Mouse (Mus musculus): ENCODE measurements around the gene Cyp2c55. TPM values are rescaled to one million over a fixed set of nuclear protein-coding genes. Genes with fewer than 3 reads are reported as not detected.

Cyp2c55 gene
- polyA plus RNA-seq, 1 experiment from 2014 or later = not detected

DNA sequence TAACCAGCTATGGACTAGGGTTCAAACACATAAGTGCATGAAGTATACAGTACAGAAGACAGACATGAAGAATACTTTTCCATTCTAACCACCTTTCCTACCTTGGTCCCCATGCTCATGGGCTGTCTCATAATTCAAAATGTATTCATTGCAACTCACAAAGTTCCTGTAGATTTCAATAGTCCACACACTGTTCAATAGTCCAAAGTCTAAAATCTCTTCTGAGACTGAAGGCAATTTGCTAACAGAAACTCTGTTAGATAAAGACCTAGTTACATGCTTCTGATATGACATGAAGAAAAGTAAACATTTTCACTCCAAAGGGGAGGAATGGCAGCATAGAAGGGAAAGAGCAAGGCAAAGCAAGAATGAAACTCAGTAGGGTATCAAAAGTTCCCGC lies 51.1 kb downstream of the Cyp2c55 start:
- ATAC-seq (ENCODE audit: insufficient number of reproducible peaks, insufficient read depth, low FRiP score, low read depth) = no peak
- no peaks in the 10 kb centered on the region for H3K4me1 ChIP-seq (ENCODE audit: control insufficient read depth, insufficient read depth, low read length)
- no peaks in the 10 kb centered on the region for H3K9me3 ChIP-seq (ENCODE audit: control insufficient read depth, low read depth, low read length)
- no peak overlapping the region for H3K27ac ChIP-seq (ENCODE audit: low read length)
- H3K4me3 ChIP-seq (ENCODE audit: low read depth, low read length) = no peak overlapping the region
- H3K4me2 ChIP-seq (replicated peaks; ENCODE audit: low read depth, low read length) = no peak overlapping the region
- WGBS = 97% methylated on average over 1 of the region's 1 CpGs
- no peak overlapping the region for H3K9ac ChIP-seq (replicated peaks; ENCODE audit: low read depth, low read length)
- no peaks in the 10 kb centered on the region for H3K36me3 ChIP-seq (ENCODE audit: control insufficient read depth, insufficient read depth, low read length)
- no peaks in the 10 kb centered on the region for H3K27me3 ChIP-seq (ENCODE audit: control insufficient read depth, insufficient read depth, low read length)

DNA sequence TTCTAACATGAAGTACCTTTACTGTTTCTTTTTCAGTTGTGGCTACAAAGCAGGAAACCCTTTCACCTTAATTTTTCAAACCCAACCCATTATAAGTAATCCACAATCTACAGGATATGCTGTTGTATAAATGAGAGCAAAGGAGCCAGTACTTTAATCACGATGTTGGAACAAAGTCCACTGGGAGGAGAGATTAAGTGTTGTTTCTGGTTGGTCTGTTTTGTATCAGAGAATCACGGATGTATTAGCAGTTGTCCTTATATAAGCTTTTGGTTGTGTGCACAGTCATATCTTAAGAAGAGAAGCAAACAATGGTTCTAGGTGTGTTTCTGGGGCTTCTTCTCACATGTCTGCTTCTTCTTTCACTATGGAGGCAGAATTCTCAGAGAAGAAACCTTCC lies 53.9 kb downstream of the Cyp2c55 start, which contains the start of gene Cyp2c65:
TSS of gene Cyp2c65 (plus strand) at position 297 of the 400 bp plus-strand sequence.
- Histone ChIP-seq H3K4me1 (ENCODE audit: control insufficient read depth, insufficient read depth, low read length) (no peaks in the 10 kb centered on the region), H3K9ac (replicated peaks; ENCODE audit: low read depth, low read length) (no peak within 1 kb of the TSS), H3K36me3 (ENCODE audit: control insufficient read depth, insufficient read depth, low read length) (no peaks in the 10 kb centered on the region), H3K4me3 (ENCODE audit: low read depth, low read length) (no peak within 1 kb of the TSS), H3K27ac (ENCODE audit: low read length) (no peak within 1 kb of the TSS), H3K9me3 (ENCODE audit: control insufficient read depth, low read depth, low read length) (no peaks in the 10 kb centered on the region), H3K4me2 (replicated peaks; ENCODE audit: low read depth, low read length) (no peak within 1 kb of the TSS), H3K27me3 (ENCODE audit: control insufficient read depth, insufficient read depth, low read length) (no peaks in the 10 kb centered on the region)
- ATAC-seq (ENCODE audit: insufficient number of reproducible peaks, insufficient read depth, low FRiP score, low read depth) = no peak
- WGBS = 50% methylated on average over 2 of the region's 2 CpGs

Small RNAs within 50 kb of the gene (microRNA-seq; reads per million reads assigned to microRNA genes)
- not detected for gene Gm23800

Other genes starting within 250 kb of the Cyp2c55 start
- 9.2 and 9.3 TPM in 2 replicates for gene Noc3l, start 187.8 kb upstream of the Cyp2c55 start, polyA plus RNA-seq (2014; fragmentation: Nextera tagmentation; extraction: Ambion mirVana)
- gene Tbc1d12, start 170.4 kb upstream of the Cyp2c55 start, polyA plus RNA-seq (2014; fragmentation: Nextera tagmentation; extraction: Ambion mirVana) = 3.0 and 3.5 TPM in 2 replicates
- gene Hells, start 76.1 kb upstream of the Cyp2c55 start, polyA plus RNA-seq (2014; fragmentation: Nextera tagmentation; extraction: Ambion mirVana) = 49.4 and 49.9 TPM in 2 replicates
- 3.4 and 4.1 TPM in 2 replicates for gene Cyp2c65, start 54.0 kb downstream of the Cyp2c55 start, polyA plus RNA-seq (2014; fragmentation: Nextera tagmentation; extraction: Ambion mirVana)
- gene Cyp2c66, start 106.9 kb downstream of the Cyp2c55 start, polyA plus RNA-seq (2014; fragmentation: Nextera tagmentation; extraction: Ambion mirVana) = not detected in 2 replicates